Mouse (Mus musculus): ENCODE measurements at regions not wholly inside any gene's neighbourhood (a gene's known extent, or its start where the extent isn't known, plus 50 kb on each side); places are given as distances from the start of the nearest gene placed in this dataset.

DNA sequence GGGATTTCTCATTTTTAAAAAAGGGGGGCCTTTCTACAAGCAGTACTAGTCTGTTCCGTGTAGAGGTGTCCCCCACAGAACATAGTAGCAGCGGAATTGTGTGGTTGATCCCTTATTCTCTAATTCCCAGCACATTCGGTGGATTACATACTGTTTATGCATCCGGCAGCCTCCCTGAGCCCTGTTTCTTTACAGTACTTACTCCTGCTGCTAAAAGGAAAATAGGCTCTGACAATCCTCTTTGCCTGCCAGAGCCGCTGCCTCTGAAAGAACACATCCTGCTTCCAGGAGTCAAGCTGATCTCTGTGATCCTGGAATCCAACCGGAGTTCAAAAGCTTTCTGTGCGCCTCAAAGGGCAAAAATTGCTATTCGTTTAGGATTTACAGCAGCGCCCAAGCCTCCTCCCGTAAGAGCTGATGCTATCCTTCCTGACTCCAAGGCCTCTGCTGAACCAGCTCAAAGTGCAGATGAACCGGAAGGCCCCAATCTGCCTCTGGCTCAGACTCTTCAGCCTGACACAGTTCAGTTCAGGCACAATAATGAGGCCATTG lies 936.6 kb downstream of the Ndufa4 start:
- DNase-seq: peak; percentile 8

DNA sequence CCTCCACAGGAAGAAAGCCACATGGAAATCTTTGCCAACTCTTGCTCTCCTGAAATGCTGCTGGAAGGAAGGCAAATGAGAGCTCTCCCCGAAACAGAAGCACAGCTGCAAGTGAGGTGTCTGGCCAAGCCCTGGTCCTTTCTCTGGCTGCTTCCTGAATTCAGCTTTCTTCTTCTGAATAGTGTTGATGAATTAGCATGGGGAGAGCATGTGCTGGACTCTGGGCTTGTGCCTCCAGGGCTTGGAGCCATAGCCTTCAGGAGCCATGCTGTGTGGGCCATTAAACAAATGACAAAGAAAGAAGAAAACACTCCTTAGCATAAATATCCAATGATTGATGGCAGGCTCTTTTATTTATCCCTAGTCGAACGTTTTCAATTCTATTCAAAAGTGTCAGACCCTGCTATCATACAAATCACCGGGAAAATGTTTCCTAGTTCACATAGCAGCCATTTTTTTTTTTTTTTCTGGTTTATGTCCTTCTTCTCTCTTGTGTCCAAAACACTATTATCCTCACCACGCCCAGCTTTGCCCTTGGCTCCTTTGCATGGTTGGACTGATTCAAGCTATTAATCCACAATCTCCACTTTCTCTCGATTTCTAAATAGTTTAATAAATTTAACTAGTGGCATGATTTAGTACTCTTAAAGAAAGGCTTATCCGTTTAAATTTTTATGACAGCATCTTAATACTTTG lies 937.3 kb downstream of the Ndufa4 start:
- DNase-seq: no peak

DNA sequence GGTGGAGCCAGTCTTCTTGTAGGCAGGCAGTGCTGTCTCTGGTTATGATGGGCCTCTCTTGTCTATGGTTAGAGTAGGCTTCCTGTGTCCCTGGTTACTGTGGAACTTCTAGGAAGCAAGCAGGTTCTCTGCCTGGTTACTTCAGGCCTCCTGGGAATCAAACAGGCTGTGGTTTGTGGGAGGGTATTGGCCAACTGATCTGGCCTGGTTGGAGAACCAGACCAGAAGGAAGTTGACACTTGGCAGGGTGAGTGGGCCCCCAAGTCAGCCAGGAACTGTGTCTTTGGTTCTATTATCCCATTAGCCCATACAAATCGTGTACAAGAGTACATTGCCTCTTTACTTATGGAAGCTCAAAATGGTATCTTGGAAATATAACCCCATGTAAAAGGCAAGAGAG lies 963.8 kb downstream of the Ndufa4 start:
- no peak for DNase-seq

DNA sequence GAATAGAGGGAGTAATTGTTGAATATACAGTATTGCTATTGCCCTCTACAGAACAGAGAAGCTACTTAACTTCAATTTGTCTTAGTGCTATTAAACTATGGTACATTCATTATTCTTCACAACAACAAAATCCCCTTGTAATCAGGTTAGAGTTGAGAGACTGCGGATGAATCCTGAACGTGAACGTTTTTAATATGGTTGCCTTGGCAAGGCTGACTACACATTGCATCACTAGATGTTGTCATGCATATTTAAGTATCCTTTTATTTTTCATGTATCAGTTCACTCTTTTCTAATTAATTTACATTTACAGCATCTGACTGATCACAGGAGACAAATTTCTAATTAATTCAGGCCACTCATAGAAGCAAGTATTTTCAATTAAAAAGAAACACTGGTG lies 965.8 kb downstream of the Ndufa4 start:
- DNase-seq: no peak
